Mouse (Mus musculus) hindbrain, postnatal 0 days (tissue): ENCODE results near the gene Hoxb5. TPM values are rescaled to one million over a fixed set of nuclear protein-coding genes. Genes with fewer than 3 reads are reported as not detected.
A peak's percentile ranks its signal among the peaks of the same experiment; 100 is the strongest.

Experiments
- ATAC-seq: fragments of 200-750 bp; cut with Nextera tagmentation; 2 replicates; pipeline ENCODE4 v1.8.0; 2017; ENCODE audit warnings: mild to moderate bottlenecking, moderate TSS enrichment, moderate library complexity
- DNase-seq: peaks from one replicate; pipeline ENCODE4 v3.0.0-alpha.2; 2015; ENCODE audit warnings: low spot score
- H3K27ac ChIP-seq: fragments of 300-500 bp; sonication (generic); 2 replicates; pipeline ENCODE4 v1.5.1; 2014; ENCODE audit warnings: mild to moderate bottlenecking
- H3K27me3 ChIP-seq: fragments of 300-500 bp; sonication (generic); 2 replicates; pipeline ENCODE4 v1.6.1; 2014; ENCODE audit warnings: low read length, mixed read lengths; ENCODE audit not compliant: insufficient read depth
- H3K36me3 ChIP-seq: fragments of 300-500 bp; sonication (generic); 2 replicates; pipeline ENCODE4 v1.6.1; 2014; ENCODE audit warnings: low read length, mixed read lengths; ENCODE audit not compliant: insufficient read depth
- H3K4me1 ChIP-seq: fragments of 300-500 bp; sonication (generic); 2 replicates; pipeline ENCODE4 v1.6.1; 2014; ENCODE audit warnings: antibody characterized with exemption, low read length, mixed read lengths; ENCODE audit not compliant: insufficient read depth
- H3K4me2 ChIP-seq: fragments of 300-500 bp; sonication (generic); 2 replicates; pipeline ENCODE4 v1.6.1; 2014; ENCODE audit warnings: low read depth, mild to moderate bottlenecking, low read length, moderate library complexity, mixed read lengths
- H3K4me3 ChIP-seq: fragments of 300-500 bp; sonication (generic); 2 replicates; pipeline ENCODE4 v1.5.1; 2014; ENCODE audit warnings: low read length
- H3K9ac ChIP-seq: fragments of 300-500 bp; sonication (generic); replicated peaks from 2 replicates; pipeline ENCODE4 v1.6.1; 2014; ENCODE audit warnings: mild to moderate bottlenecking, low read length, moderate library complexity, mixed read lengths
- H3K9me3 ChIP-seq: fragments of 300-500 bp; sonication (generic); 2 replicates; pipeline ENCODE4 v1.6.1; 2016; ENCODE audit warnings: low read length, mixed read lengths
- CTCF ChIP-seq: IDR thresholded peaks from 2 replicates; pipeline ENCODE4 v1.5.1; 2016; ENCODE audit warnings: antibody characterized with exemption, control low read depth, low read depth
- WGBS: fragments of 180-500 bp; shearing (Covaris S2); extraction: QIAGEN DNeasy Blood & Tissue Kit; methylation state at CpG from one replicate; pipeline ENCODE4 v1.1.7; 2014; 5-methylcytosine and 5-hydroxymethylcytosine counted together
- polyA plus RNA-seq: library from polyadenylated mRNA; unstranded; fragments of >200 nt; fragmentation: Nextera tagmentation; extraction: Ambion mirVana; gene quantifications from 2 replicates; pipeline ENCODE4 v1.2.1, GENCODE M21; 2015
- total RNA-seq: library from RNA; depleted of rRNA; stranded (reverse); fragments of >200 nt; gene quantifications from 2 replicates; pipeline ENCODE4 v1.2.3, GENCODE M21; 2014

The Hoxb5 gene
- total and polyA plus RNA-seq, 2 experiments from 2014 or later, result 24.3 to 113 TPM

DNA sequence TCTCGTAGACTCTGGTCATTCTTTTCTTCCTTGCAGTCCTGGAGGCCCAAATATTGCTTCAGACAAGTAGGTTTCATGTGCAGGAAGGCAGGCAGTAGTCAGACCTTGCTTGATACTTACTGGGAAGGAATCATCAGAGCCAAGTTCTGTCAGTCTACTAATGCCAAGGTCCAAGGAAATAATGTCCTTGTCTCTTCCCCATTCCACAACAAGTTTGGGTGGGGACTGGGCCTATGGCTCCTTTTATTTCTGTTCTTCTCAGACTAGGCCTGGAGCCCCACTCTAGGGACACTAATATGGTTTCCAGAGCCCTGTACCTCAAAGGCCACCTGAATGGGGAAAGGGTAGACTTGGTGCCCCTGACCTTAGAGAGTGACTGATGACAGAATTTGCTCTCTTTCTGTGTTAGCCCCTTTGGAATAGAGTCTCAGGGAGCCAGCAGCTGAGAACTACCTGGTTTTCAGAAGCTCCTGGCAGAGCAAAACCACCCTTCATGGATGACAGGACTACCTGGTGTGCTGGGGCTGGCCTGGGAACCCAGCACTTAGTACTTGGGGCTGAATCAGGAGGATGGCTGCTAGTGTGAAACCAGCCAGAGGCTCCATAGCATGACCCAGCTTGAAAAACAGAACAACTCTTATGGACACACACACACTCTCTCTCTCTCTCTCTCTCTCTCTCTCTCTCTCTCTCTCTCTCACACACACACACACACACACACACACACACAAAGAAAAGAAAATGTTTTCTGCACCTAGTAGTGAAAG, 14.5 kb upstream of the Hoxb5 start:
- Histone ChIP-seq H3K9me3 (no peaks in the 10 kb centered on the region), H3K4me3 (no peak overlapping the region), H3K9ac (no peak overlapping the region), H3K27me3 (peaks cover 86% of the 10 kb centered on the region), H3K36me3 (no peaks in the 10 kb centered on the region), H3K27ac (no peak overlapping the region), H3K4me1 (no peaks in the 10 kb centered on the region), H3K4me2 (no peak overlapping the region)
- no peak for ATAC-seq
- no peak for TF ChIP-seq CTCF
- no peak for DNase-seq
- WGBS, result 13% methylated on average over 1 of the region's 1 CpGs

GRCm38 (mm10) chr11:96289293-96289692, 13.8 kb upstream of the Hoxb5 start:
- H3K27ac ChIP-seq, result no peak overlapping the region
- 9% methylated on average over 21 of the region's 21 CpGs for WGBS
- no peak overlapping the region for H3K4me3 ChIP-seq
- H3K9ac ChIP-seq, result no peak overlapping the region
- ATAC-seq, result no peak
- H3K4me1 ChIP-seq, result no peaks in the 10 kb centered on the region
- no peak for DNase-seq
- no peak overlapping the region for H3K4me2 ChIP-seq
- no peaks in the 10 kb centered on the region for H3K9me3 ChIP-seq
- no peak for TF ChIP-seq CTCF
- no peaks in the 10 kb centered on the region for H3K36me3 ChIP-seq
- H3K27me3 ChIP-seq, result peaks cover 84% of the 10 kb centered on the region

DNA sequence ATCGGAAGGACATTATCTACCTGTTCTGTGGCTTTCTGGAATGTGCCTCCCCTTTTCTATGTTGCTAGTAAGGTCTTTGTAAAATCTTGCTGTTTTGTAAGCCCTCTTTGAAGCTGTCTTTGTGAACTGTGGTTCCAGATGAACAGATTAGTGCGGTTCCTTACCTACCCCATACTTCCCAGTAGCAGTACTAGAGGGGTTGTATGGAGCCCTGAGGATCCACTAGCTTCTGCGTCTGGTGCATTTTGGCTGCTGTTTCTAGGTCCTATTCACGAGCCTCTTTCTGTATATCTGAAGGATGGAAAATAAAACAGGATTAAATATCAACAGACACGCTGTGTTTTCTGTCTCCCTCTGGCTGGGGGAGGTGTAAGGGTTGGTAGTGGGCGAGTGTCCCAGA, 13.3 kb upstream of the Hoxb5 start:
- Histone ChIP-seq H3K4me1 (no peaks in the 10 kb centered on the region), H3K36me3 (no peaks in the 10 kb centered on the region), H3K9ac (no peak overlapping the region), H3K9me3 (no peaks in the 10 kb centered on the region), H3K4me2 (no peak overlapping the region), H3K27ac (no peak overlapping the region), H3K27me3 (peaks cover 85% of the 10 kb centered on the region), H3K4me3 (no peak overlapping the region)
- no peak for ATAC-seq
- DNase-seq, result no peak
- TF ChIP-seq CTCF, result no peak
- whole genome bisulfite sequencing, result 8% methylated on average over 6 of the region's 6 CpGs

DNA sequence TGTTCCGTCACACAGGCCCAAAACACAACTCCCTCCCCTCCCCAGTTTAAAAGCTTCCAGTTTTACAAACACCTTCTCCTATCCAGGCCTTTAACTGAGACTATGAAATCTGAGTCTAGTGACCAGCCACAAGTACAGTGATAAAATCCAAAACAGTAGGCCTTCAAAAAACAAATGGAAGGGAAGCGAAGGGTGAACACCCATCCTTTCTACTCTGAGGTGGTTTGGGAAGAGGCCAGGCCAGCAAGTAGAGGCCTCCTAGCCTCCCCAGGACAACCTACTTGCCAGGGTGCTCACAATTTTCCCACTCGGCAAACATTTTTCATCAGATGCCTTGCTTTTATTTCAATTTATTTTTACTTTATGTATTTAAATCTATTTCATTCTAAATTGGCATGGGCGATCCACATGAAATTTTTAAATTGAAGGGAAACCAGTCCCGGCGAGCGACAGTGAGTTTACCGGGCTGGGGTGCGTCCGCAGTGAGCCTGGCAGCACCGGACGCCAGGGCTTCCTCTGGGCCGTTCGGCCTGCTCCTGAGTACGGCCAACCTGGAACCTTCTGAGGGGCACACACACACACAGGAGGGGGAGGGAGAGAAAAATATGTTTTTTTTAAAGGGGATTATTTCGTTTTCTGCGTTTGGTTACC, 12.3 kb upstream of the Hoxb5 start:
- Histone ChIP-seq H3K27ac (no peak overlapping the region), H3K9me3 (no peaks in the 10 kb centered on the region), H3K4me1 (no peaks in the 10 kb centered on the region), H3K27me3 (peaks cover 88% of the 10 kb centered on the region), H3K4me3 (no peak overlapping the region), H3K9ac (no peak overlapping the region), H3K4me2 (no peak overlapping the region), H3K36me3 (no peaks in the 10 kb centered on the region)
- TF ChIP-seq CTCF, result no peak
- ATAC-seq, result no peak
- WGBS, result 10% methylated on average over 17 of the region's 17 CpGs
- DNase-seq, result no peak

DNA sequence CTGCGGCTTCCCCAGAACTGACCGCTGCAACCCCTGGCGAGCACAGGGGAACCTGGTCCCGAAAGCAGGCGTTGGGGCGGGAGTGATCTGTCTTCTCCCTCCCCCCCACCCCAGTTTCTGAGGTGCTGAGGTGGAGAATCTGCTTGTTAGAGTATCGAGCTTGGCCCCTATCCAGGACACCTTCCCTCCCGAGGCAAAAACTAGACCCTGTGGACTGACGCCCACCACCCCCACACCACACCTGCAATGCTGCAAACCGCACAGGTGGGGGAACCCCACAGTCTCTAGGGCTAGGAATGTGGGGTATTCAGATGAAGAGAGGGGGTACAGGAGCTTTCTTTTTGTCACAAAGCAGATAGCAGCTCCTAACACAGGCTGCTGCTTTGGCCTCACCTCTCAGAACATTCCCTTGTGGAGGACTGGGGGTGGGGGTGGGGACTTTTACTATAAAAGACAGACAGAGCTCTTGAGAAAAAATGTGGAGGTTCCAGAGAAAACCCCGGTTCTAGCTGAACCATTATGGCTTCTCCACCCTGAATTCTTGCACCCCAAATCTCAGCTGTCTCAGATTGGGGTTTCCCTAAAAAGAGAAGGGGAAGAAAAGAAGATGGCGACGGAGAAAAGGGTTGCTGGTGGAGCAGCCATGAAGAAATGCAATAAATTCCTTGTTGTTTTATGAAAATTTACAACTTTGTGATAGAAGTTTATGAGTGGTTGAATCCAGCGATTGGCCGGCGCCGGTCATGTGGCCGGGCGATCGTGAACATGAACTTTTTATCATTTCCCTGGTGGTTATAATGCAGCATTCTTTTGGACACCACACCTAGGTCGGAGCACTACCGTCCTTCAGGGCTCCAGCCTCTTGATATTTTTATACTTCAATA, 11.2 kb upstream of the Hoxb5 start, which contains the start of gene Hoxb6:
Gene Hoxb6 (plus strand): TSS at position 796 of the 884 bp plus-strand sequence.
- no peak within 1 kb of the TSS for H3K4me2 ChIP-seq
- H3K36me3 ChIP-seq, result no peaks in the 10 kb centered on the region
- H3K9ac ChIP-seq, result 0 out of 2 replicates have a peak within 1 kb of the TSS, but pooled peaks have one; percentile 34
- TF ChIP-seq CTCF, result no peak
- peaks cover 90% of the 10 kb centered on the region for H3K27me3 ChIP-seq
- peak within 1 kb of the TSS; percentile 36; the same call in 1 of the 2 replicates for H3K27ac ChIP-seq
- H3K4me3 ChIP-seq, result peak within 1 kb of the TSS; percentile 23
- 5% methylated on average over 22 of the region's 22 CpGs for WGBS
- H3K4me1 ChIP-seq, result no peaks in the 10 kb centered on the region
- no peaks in the 10 kb centered on the region for H3K9me3 ChIP-seq
- no peak for ATAC-seq
- DNase-seq, result no peak

DNA sequence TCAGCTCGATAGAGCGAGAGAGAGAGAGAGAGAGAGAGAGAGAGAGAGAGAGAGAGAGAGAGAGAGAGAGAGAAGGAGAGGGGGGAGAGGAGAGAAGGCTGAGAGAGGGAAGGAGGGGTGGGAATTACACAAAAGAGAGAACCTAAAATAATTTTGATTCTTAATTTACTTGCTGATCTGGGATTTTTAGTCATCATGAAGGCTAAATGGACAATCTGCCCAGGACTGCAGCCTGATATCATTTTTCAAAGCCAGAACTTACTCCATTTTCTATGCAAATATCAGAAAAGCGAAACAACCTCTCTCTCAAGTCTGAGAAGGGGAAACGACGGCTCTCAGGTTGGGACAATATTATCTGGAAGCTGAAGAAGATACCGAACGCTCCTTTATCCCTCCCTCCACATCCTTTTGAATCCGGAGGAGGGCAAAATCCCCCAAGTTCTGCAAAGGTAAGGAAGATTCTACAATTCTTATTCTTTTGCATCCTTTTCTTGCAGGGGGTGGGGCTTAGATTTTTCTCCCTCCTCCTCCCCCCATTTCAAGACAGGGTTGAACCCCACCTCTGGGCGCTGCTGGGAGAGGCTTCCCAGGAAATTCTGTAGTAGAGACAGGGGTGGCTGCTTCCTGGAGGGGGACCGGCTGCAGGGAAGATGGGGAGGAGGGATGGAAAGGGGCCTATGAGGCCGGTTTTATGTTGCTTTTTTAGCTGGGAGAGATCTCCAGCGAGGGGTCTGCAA, 10.4 kb upstream of the Hoxb5 start:
- Histone ChIP-seq H3K9me3 (no peaks in the 10 kb centered on the region), H3K36me3 (no peaks in the 10 kb centered on the region), H3K4me2 (no peak overlapping the region), H3K4me1 (no peaks in the 10 kb centered on the region), H3K4me3 (peak overlapping the region; percentile 23), H3K9ac (0 out of 2 replicates have a peak overlapping the region, but pooled peaks have one; percentile 34), H3K27me3 (peaks cover 88% of the 10 kb centered on the region), H3K27ac (peak overlapping the region; percentile 36; the same call in 1 of the 2 replicates)
- no peak for DNase-seq
- 5% methylated on average over 12 of the region's 12 CpGs for WGBS
- no peak for ATAC-seq
- TF ChIP-seq CTCF, result no peak
